Mouse (Mus musculus): ENCODE measurements around the gene Fermt3. TPM values are rescaled to one million over a fixed set of nuclear protein-coding genes. Genes with fewer than 3 reads are reported as not detected.
A peak's percentile ranks its signal among the peaks of the same experiment; 100 is the strongest.

The Fermt3 gene
- polyA plus RNA-seq, 1 experiment from 2014 or later, result 7.6 TPM

DNA sequence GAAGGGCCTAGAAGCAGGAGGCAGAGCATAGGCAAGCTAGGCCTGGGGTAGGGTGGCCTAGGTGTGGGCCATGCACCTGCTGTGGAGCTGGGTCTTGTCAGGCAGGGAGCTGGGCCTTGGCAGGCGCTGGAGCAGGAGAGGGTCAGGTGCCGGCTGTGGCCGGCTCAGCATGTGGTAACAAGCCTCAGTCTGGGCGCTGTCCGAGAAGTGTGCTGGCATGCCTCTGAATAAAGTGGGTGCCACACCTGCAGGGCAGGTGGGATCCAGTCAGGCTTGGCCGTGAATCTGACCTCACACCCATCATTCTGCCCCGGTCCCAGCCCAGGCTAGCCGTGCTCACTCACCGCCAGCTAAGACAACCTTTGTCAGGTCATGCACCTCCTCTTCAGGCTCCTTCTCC, 5.3 kb downstream of the Fermt3 start:
- ATAC-seq (ENCODE audit: low FRiP score, low TSS enrichment), result 0 out of 2 replicates have a peak, but pooled peaks have one; percentile 30
- no peak for TF ChIP-seq CTCF (IDR thresholded peaks at IDR 0.05; ENCODE audit: low read depth)
- TF ChIP-seq EP300 (optimal IDR thresholded peaks at IDR 0.05), result no peak
- Histone ChIP-seq H3K27ac (replicated peaks) (no peak overlapping the region), H3K27me3 (ENCODE audit: control insufficient read depth, insufficient read depth, low read length) (no peaks in the 10 kb centered on the region), H3K9me3 (ENCODE audit: control insufficient read depth, low read length) (no peaks in the 10 kb centered on the region), H3K9ac (ENCODE audit: low read length) (no peak overlapping the region), H3K4me3 (ENCODE audit: low read depth, low read length) (no peak overlapping the region), H3K36me3 (ENCODE audit: control insufficient read depth, insufficient read depth, low read length) (no peaks in the 10 kb centered on the region; the same call in 1 of the 2 replicates), H3K4me1 (replicated peaks; ENCODE audit: control insufficient read depth, insufficient read depth) (no peaks in the 10 kb centered on the region), H3K4me2 (replicated peaks; ENCODE audit: low read depth) (no peak overlapping the region)
- WGBS, result 78% methylated on average over 9 of the region's 9 CpGs
- no peak for DNase-seq (ENCODE audit: low spot score)

- no peaks in the 10 kb centered on the region; the same call in 1 of the 2 replicates for H3K36me3 ChIP-seq (ENCODE audit: control insufficient read depth, insufficient read depth, low read length)
- ATAC-seq (ENCODE audit: low FRiP score, low TSS enrichment), result no peak
- DNase-seq (ENCODE audit: low spot score), result no peak
- H3K27ac ChIP-seq (replicated peaks), result no peak overlapping the region
- no peaks in the 10 kb centered on the region for H3K4me1 ChIP-seq (replicated peaks; ENCODE audit: control insufficient read depth, insufficient read depth)
- H3K4me2 ChIP-seq (replicated peaks; ENCODE audit: low read depth), result no peak overlapping the region
- H3K9ac ChIP-seq (ENCODE audit: low read length), result no peak overlapping the region
- TF ChIP-seq EP300 (optimal IDR thresholded peaks at IDR 0.05) (no peak), CTCF (IDR thresholded peaks at IDR 0.05; ENCODE audit: low read depth) (no peak)
- H3K4me3 ChIP-seq (ENCODE audit: low read depth, low read length), result no peak overlapping the region
- 72% methylated on average over 4 of the region's 4 CpGs for WGBS
- H3K27me3 ChIP-seq (ENCODE audit: control insufficient read depth, insufficient read depth, low read length), result no peaks in the 10 kb centered on the region
- no peaks in the 10 kb centered on the region for H3K9me3 ChIP-seq (ENCODE audit: control insufficient read depth, low read length)
These were observed 6.8 kb downstream of the Fermt3 start for GRCm38 (mm10) chr19:7012426-7012825.

DNA sequence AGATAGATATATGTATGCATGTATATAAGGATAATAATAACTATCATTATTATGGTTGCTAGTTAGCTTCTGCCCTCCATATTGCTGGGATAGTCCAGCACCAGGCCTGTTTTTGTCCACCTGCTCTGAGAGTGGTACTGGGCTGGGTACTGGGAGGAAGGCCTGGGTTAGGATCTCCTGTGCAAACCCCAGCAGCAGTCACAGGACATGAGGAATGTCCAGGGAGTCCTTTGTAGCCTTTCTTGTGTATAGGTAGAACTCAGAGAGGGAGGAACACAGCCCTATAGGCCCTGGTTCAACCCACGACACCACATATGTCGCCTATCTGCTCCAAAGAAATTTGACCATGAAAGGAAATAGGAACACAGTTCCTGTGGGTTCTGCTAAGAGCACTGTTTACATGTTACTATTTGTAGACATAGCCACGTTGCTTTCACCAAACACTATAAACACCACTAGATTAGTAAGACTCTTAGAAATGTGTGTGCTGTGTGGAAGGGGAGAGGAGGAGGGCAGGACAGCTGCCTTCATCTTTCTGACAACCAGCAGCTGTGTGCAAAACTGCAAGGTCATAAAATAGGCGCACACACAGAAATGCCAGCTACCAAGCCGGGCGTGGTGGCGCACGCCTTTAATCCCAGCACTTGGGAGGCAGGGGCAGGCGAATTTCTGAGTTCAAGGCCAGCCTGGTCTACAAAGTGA, 12.2 kb downstream of the Fermt3 start:
- 58% methylated on average over 8 of the region's 9 CpGs for WGBS
- Histone ChIP-seq H3K27me3 (ENCODE audit: control insufficient read depth, insufficient read depth, low read length) (no peaks in the 10 kb centered on the region), H3K9ac (ENCODE audit: low read length) (no peak overlapping the region), H3K4me1 (replicated peaks; ENCODE audit: control insufficient read depth, insufficient read depth) (no peaks in the 10 kb centered on the region), H3K4me2 (replicated peaks; ENCODE audit: low read depth) (no peak overlapping the region), H3K27ac (replicated peaks) (peak overlapping the region; percentile 86), H3K9me3 (ENCODE audit: control insufficient read depth, low read length) (no peaks in the 10 kb centered on the region), H3K36me3 (ENCODE audit: control insufficient read depth, insufficient read depth, low read length) (no peaks in the 10 kb centered on the region), H3K4me3 (ENCODE audit: low read depth, low read length) (no peak overlapping the region)
- ATAC-seq (ENCODE audit: low FRiP score, low TSS enrichment) (peak; percentile 62; the same call in 1 of the 2 replicates), DNase-seq (ENCODE audit: low spot score) (peak; percentile 13)
- TF ChIP-seq EP300 (optimal IDR thresholded peaks at IDR 0.05), result no peak
- no peak for TF ChIP-seq CTCF (IDR thresholded peaks at IDR 0.05; ENCODE audit: low read depth)

GRCm38 (mm10) chr19:6999360-7000063, 19.8 kb downstream of the Fermt3 start:
- Histone ChIP-seq H3K9ac (ENCODE audit: low read length) (no peak overlapping the region), H3K4me3 (ENCODE audit: low read depth, low read length) (no peak overlapping the region), H3K9me3 (ENCODE audit: control insufficient read depth, low read length) (no peaks in the 10 kb centered on the region), H3K27me3 (ENCODE audit: control insufficient read depth, insufficient read depth, low read length) (no peaks in the 10 kb centered on the region), H3K36me3 (ENCODE audit: control insufficient read depth, insufficient read depth, low read length) (0 out of 2 replicates have a peak, but pooled peaks cover 4% of the 10 kb centered on the region), H3K4me2 (replicated peaks; ENCODE audit: low read depth) (no peak overlapping the region), H3K27ac (replicated peaks) (no peak overlapping the region), H3K4me1 (replicated peaks; ENCODE audit: control insufficient read depth, insufficient read depth) (peaks cover 7% of the 10 kb centered on the region)
- peak; percentile 47 for DNase-seq (ENCODE audit: low spot score)
- ATAC-seq (ENCODE audit: low FRiP score, low TSS enrichment), result peak; percentile 36; the same call in 1 of the 2 replicates
- WGBS, result 95% methylated on average over 19 of the region's 19 CpGs
- TF ChIP-seq EP300 (optimal IDR thresholded peaks at IDR 0.05), result no peak
- no peak for TF ChIP-seq CTCF (IDR thresholded peaks at IDR 0.05; ENCODE audit: low read depth)

- Histone ChIP-seq H3K36me3 (ENCODE audit: control insufficient read depth, insufficient read depth, low read length) (0 out of 2 replicates have a peak, but pooled peaks cover 4% of the 10 kb centered on the region), H3K9ac (ENCODE audit: low read length) (no peak overlapping the region), H3K4me2 (replicated peaks; ENCODE audit: low read depth) (no peak overlapping the region), H3K4me3 (ENCODE audit: low read depth, low read length) (no peak overlapping the region), H3K9me3 (ENCODE audit: control insufficient read depth, low read length) (no peaks in the 10 kb centered on the region), H3K4me1 (replicated peaks; ENCODE audit: control insufficient read depth, insufficient read depth) (peaks cover 11% of the 10 kb centered on the region), H3K27me3 (ENCODE audit: control insufficient read depth, insufficient read depth, low read length) (no peaks in the 10 kb centered on the region), H3K27ac (replicated peaks) (no peak overlapping the region)
- TF ChIP-seq EP300 (optimal IDR thresholded peaks at IDR 0.05), result no peak
- TF ChIP-seq CTCF (IDR thresholded peaks at IDR 0.05; ENCODE audit: low read depth), result no peak
- ATAC-seq (ENCODE audit: low FRiP score, low TSS enrichment) (no peak), DNase-seq (ENCODE audit: low spot score) (no peak)
- WGBS, result 83% methylated on average over 9 of the region's 9 CpGs
These were observed 21.5 kb downstream of the Fermt3 start for GRCm38 (mm10) chr19:6997721-6998290.

Data from stomach, postnatal 0 days (tissue).